Mouse (Mus musculus) mouse embryonic stem cell (cell line): Measurements from ENCODE around the gene Gm884.

Experiments
- in situ Hi-C, 2 experiments: fragments of 300-500 bp; cut with MboI; formaldehyde crosslinking; loops; 1 replicate in 1 of 2; 3 replicates in 1 of 2; pipeline ENCODE4 v1.14.3; 2019 to 2020; ENCODE audit warnings: low sequenced_read_pairs in 2 of 2, low pct_unique_long_range_greater_than_20kb in 1 of 2, mixed read lengths in 1 of 2; ENCODE audit not compliant: unreplicated experiment in 1 of 2

Gene Gm884

GRCm38 (mm10) chr11:103621040-103621439 is at the start of gene Gm884:
Gene Gm884 (minus strand): TSS chr11:103621140.
- in situ Hi-C loops, result no loop called here

DNA sequence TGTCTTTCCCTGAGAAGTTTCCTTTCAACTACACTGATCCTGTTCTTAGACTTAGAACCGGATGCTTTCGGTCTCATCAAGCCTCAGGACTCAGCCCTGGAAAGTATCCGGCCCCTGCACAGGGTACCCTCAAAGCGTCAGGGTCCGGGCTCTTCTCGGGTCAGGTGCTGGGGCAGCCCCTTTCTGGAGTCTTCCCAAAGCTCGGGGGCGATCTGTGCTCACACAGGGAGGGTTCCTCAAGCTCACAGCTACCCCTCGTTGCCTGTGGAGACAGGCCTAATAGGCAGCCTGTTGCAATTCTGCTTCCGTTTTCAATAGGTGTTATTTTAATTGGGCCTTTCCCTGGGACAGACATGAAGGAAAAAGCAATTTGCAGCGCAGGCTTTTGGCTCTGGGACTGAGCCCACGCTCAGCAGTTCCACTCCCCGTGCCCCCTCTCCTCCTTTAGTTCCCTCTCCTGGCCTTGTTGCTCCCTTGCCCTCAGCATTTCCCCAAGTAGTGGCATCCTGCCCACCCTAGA is 46.0 kb upstream of the Gm884 start:
- in situ Hi-C loops, result no loop called here

DNA sequence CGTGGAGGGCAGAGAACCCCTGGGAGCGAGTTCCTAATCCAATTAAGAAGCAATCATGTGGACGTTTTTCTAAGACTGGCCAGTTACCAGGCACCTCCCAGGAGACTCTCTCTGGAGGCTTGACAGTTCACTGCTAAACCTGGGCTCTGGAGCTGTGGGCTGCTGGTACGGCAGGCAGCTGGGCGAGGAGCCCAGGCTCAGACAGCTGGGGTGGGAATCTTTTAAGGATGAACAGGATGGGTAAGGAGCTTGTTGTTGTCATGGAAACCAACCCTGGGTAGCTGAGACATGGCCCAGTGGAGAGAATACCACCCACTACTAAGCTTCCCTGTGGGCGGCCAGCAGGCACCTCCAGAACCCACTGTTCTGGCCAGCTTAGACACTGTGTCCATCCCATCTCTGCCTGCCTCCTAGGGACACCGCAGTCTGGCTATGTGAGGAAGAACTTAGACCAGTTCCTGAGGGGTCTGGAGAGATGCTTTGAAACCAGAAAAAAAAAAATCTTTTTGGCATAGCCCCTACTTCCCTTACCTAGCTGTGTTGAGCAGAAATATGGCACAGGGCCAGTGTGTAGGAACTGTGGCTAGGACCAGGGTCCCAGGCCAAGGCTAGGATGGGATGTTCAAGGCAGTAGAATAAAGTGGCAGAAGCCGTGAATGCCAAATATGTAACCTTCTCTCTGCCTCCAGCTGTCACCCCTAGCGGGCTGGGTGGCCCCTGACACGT is 45.4 kb upstream of the Gm884 start:
- in situ Hi-C loops, result no loop called here

DNA sequence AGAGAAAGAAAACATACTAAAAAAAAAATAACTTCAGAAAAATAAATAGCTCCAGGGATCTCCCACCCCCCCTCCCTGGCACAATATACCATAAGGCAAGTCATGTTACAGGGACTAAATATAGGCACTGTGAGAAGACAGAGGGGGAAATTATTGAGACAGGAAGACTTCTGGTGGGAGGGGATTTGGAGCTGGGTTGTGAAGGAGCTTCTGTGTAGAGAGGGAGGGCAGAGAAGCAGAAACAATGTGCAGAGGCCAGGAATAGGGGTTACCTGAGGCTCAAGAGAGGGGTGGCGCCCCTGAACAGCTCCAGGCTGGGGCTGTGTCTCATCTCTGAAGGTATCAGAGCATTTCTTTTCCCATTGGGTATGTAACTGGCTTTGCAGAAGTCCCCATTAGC is 44.8 kb upstream of the Gm884 start:
- in situ Hi-C loops, result no loop called here

GRCm38 (mm10) chr11:103663119-103663518 is 42.2 kb upstream of the Gm884 start:
- in situ Hi-C loops, result no loop called here

GRCm38 (mm10) chr11:103662546-103662945 is 41.6 kb upstream of the Gm884 start:
- in situ Hi-C loops, result no loop called here

DNA sequence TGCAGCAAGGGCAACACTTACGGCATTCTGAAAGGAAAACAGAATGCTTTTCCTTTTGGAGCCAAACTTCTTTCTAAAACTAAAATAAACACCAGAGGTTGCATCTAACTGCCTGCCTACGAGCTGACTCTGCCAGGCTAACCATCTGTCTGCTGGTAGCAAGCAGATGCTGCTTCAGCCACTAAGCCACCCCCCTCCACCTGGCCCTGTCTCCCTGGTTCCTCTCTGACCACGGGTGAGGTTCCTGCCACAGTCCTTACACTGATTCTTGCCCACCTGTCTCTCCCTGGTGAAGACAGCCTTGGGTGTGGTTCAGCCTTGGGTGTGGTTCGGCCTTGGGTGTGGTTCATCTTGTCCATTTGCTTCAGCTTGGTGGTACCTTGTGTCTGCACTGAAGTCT is 40.9 kb upstream of the Gm884 start:
- in situ Hi-C loops, result no loop called here

- in situ Hi-C loops, result no loop called here
Observed at GRCm38 (mm10) chr11:103658189-103658588, 37.2 kb upstream of the Gm884 start.

GRCm38 (mm10) chr11:103656520-103656919 is 35.6 kb upstream of the Gm884 start:
- in situ Hi-C loops, result no loop called here

DNA sequence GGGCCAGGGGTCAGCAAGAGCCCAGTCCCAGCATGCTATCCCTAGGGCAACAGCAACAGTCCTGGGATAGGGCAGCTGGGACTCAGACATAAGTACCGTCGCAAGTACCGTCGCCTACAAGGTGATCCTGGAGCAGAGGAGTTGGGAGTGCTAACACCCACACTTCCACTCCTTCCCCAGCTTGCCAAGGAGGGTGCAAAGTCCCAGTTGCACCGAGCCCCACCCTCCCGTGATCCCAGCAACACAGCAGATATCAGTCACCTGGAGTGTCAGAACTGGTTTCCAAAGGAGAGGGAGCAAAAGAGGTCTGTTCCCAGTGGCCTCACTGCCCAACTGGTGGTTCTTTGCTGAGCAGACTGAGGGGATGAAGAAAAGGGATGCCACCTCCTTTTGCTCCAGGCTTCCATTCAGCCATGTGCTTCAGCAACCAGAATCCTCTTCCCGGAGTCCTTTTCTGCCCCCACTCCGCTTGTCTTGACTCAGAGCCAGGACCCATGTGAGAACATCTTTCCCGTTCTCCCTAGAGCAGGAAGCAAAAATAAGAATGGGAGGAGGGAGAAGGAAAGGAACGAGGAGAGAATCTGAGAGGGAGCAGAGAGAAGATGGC is 32.5 kb upstream of the Gm884 start:
- in situ Hi-C loops, result no loop called here

DNA sequence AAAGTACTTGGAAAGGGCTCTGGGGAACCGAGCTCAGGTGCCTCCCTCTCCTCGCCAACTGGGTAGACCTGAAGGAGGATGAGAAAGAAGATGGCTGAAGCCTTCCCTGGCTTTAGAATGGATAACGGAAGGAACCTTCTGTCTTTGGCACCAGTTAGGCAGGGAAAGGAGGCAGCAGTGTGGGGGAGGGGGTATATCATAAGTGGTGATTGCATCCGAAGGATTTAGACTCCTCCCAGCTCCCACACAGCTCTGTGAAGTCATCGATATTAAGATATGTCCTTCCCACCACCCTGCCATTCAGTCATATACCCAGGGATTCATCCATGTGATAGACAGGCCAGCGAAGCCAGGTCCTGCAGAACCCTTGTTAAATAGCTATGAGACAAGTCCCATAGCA is 30.5 kb upstream of the Gm884 start:
- in situ Hi-C loops, result no loop called here

GRCm38 (mm10) chr11:103649983-103650493 is 29.1 kb upstream of the Gm884 start:
- in situ Hi-C loops, result no loop called here

DNA sequence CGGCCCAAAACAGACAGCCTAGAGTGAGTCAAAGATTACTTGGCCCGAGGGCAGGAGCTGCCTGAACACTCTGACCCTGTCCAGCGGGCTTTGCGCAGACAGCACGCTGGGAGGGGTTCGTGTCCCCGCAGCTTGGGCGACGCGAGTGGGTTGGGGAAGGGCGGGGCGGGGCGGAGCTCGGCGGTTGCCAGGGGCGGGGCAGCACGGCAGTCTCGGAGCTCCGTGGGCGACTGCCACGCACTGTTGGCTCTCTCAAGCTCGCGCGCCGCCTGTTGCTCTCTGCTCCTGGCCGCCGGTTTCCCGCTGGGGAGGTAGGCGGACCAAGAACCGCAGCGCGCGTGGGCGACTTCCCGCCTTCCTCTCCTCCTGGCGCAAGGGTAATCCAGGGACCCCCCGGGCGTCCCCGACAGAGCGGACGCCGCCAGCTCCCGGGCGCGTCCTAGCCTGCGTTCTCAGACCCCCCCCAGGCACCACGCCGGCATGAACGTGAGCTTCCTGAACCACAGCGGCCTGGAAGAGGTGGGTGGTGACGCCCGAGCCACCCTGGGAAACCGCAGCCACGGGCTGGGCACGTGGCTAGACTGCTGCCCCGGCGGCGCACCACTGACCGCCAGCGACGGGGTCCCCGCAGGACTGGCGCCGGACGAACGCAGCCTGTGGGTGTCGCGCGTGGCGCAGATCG is 28.5 kb upstream of the Gm884 start, which contains the start of gene Rprml:
Rprml (plus strand) TSS at position 270 of the 682 bp plus-strand sequence.
- in situ Hi-C loops, result no loop called here

GRCm38 (mm10) chr11:103648656-103649055 is 27.7 kb upstream of the Gm884 start:
- in situ Hi-C loops, result no loop called here

DNA sequence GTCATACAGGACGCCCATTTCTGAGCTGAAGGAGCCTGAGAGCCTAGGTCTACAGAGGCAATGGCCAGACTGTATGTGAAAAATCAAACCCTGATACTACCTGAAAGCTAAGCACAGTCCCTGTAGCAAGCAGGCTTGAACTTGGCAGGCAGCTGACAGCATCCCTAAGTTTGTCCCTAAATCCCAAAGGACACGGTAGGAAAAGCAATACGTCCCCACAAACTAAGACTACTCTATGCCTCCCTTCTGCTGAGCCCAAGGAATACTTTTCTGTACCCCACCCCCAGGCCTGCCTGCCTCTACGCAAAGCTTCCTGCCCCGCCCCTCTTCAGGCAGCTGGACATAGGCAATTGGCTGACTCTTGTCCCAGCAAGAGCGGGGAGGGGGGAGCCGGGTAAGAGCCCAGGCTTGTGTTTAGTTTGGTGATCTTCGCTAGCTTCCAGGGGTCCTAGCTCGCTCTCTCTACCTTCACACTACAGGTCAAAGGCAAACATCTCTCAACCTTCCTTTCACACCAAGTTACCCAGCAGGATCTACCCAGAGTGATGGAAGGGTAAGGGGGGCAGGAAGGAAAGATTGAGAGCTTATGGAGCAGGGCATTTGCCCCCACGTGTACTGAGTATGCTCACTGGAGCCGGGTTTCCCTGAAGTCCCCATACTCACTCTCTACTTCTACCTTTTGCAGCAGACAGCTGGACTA is 27.1 kb upstream of the Gm884 start:
- in situ Hi-C loops, result no loop called here

DNA sequence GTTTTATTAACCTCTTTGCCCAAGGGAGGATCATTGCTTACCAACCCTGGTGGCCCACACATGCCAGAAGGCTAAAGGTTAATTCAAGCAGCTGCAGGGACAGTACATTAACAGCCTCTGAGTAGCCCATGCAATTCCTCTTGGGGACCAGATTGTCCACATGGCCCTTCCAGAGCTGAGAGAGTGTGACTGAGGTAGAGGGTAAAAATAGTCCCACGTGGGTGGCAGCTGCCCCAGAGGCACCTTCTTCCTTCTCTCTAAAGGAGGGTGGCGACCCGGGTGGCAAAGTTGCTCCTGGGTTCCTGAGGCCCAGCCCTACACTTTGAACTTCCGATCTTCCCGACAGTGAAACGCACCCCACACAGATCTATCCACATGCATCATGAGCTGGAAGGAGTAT is 25.4 kb upstream of the Gm884 start:
- in situ Hi-C loops, result no loop called here

GRCm38 (mm10) chr11:103645731-103646130 is 24.8 kb upstream of the Gm884 start:
- in situ Hi-C loops, result no loop called here

GRCm38 (mm10) chr11:103643211-103643610 is 22.3 kb upstream of the Gm884 start:
- in situ Hi-C loops, result no loop called here
